Mouse (Mus musculus) midbrain, embryonic 11.5 days (tissue): ENCODE measurements around the gene Ccdc8. TPM values are rescaled to one million over a fixed set of nuclear protein-coding genes. Genes with fewer than 3 reads are reported as not detected.
A peak's percentile ranks its signal among the peaks of the same experiment; 100 is the strongest.

Source experiments
- ATAC-seq: fragments of 200-750 bp; cut with Nextera tagmentation; 2 replicates; pipeline ENCODE4 v1.8.0; 2017; ENCODE audit warnings: moderate TSS enrichment, moderate library complexity; ENCODE audit not compliant: low FRiP score
- DNase-seq: peaks from one replicate; pipeline ENCODE4 v3.0.0; 2015; ENCODE audit warnings: low spot score; ENCODE audit errors: missing footprints
- H3K27ac ChIP-seq: fragments of 300-500 bp; sonication (generic); 2 replicates; pipeline ENCODE4 v1.5.1; 2014; ENCODE audit warnings: low read depth, low read length
- H3K27me3 ChIP-seq: fragments of 300-500 bp; sonication (generic); 2 replicates; pipeline ENCODE4 v1.6.1; 2014; ENCODE audit warnings: mild to moderate bottlenecking, low read length, moderate library complexity, mixed read lengths; ENCODE audit not compliant: control insufficient read depth, insufficient read depth
- H3K36me3 ChIP-seq: fragments of 300-500 bp; sonication (generic); 2 replicates; pipeline ENCODE4 v1.6.1; 2014; ENCODE audit warnings: mild to moderate bottlenecking, low read length, moderate library complexity, mixed read lengths; ENCODE audit not compliant: control insufficient read depth, insufficient read depth
- H3K4me1 ChIP-seq: fragments of 300-500 bp; sonication (generic); 2 replicates; pipeline ENCODE4 v1.6.1; 2014; ENCODE audit warnings: low read length; ENCODE audit not compliant: control insufficient read depth, insufficient read depth
- H3K4me2 ChIP-seq: fragments of 300-500 bp; sonication (generic); 2 replicates; pipeline ENCODE4 v1.6.1; 2014; ENCODE audit warnings: mild to moderate bottlenecking, moderate library complexity
- H3K4me3 ChIP-seq: fragments of 300-500 bp; sonication (generic); 2 replicates; pipeline ENCODE4 v1.5.1; 2014; ENCODE audit warnings: low read depth, low read length
- H3K9ac ChIP-seq: fragments of 300-500 bp; sonication (generic); 2 replicates; pipeline ENCODE4 v1.6.1; 2014; ENCODE audit warnings: low read length
- H3K9me3 ChIP-seq: fragments of 300-500 bp; sonication (generic); 2 replicates; pipeline ENCODE4 v1.6.1; 2016; ENCODE audit warnings: low read length; ENCODE audit not compliant: control insufficient read depth
- WGBS: fragments of 180-500 bp; shearing (Covaris S2); extraction: QIAGEN DNeasy Blood & Tissue Kit; methylation state at CpG from one replicate; pipeline ENCODE4 v1.1.7; 2014; 5-methylcytosine and 5-hydroxymethylcytosine counted together
- polyA plus RNA-seq: library from polyadenylated mRNA; unstranded; fragments of >200 nt; fragmentation: Nextera tagmentation; extraction: Ambion mirVana; gene quantifications from 2 replicates; pipeline ENCODE4 v1.2.1, GENCODE M21; 2014

The Ccdc8 gene
- polyA plus RNA-seq, 1 experiment from 2014 or later, result 14.7 TPM

DNA sequence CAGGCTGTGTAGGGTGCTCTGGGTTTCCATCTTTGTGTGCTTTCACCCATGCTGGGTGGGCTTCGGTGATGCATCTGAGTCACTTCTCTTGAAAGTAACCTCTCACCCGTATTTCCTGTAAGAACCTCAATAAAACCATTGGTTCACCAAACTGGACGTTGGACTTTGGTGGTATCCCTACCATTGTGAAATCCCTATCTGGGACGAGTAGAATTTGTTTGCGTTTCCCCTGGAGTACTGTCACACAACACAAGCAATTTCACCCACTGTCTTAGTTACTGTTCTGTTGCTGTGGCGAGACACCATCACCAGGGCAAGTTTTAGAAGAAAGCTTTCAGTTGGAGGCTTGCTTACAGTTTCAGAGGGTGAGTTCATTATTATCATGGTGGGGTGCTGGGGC is 24.1 kb upstream of the Ccdc8 start:
- DNase-seq, result no peak
- 88% methylated on average over 6 of the region's 6 CpGs for WGBS
- ATAC-seq, result no peak

GRCm38 (mm10) chr7:16971160-16971559 is 21.3 kb upstream of the Ccdc8 start:
- H3K27me3 ChIP-seq, result no peaks in the 10 kb centered on the region
- no peaks in the 10 kb centered on the region for H3K36me3 ChIP-seq
- ATAC-seq (no peak), DNase-seq (no peak)
- no peaks in the 10 kb centered on the region for H3K9me3 ChIP-seq
- 85% methylated on average over 3 of the region's 3 CpGs for WGBS
- no peak overlapping the region for H3K9ac ChIP-seq
- no peaks in the 10 kb centered on the region for H3K4me1 ChIP-seq
- H3K4me2 ChIP-seq, result no peak overlapping the region
- H3K4me3 ChIP-seq, result no peak overlapping the region
- no peak overlapping the region for H3K27ac ChIP-seq

More for the DNA sequence above, 24.1 kb upstream of the Ccdc8 start:
- Histone ChIP-seq H3K4me1 (no peaks in the 10 kb centered on the region), H3K27me3 (no peaks in the 10 kb centered on the region), H3K36me3 (no peaks in the 10 kb centered on the region), H3K9ac (no peak overlapping the region), H3K4me2 (no peak overlapping the region), H3K9me3 (no peaks in the 10 kb centered on the region), H3K4me3 (no peak overlapping the region), H3K27ac (no peak overlapping the region)

DNA sequence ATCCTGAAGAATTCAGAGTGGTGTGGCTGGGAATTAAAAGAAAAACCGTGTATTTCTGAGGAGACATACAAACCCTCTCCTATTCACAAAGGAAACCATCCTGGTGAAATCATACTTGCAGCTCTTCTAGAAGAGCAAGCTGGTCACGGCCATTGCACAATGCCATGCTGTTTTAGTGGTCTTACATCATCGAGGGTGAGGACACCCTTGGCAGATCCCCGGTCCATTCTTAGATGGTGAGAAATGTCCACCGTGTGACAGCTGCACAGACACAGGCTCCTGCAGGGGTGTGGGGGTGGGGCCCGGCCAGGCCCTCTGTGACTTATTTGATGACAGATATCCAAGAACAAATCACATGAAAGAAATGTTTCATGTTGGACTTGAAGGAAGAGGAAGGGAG is 18.5 kb upstream of the Ccdc8 start:
- DNase-seq (no peak), ATAC-seq (no peak)
- Histone ChIP-seq H3K27ac (no peak overlapping the region), H3K4me3 (no peak overlapping the region), H3K9ac (no peak overlapping the region), H3K36me3 (no peaks in the 10 kb centered on the region), H3K4me1 (no peaks in the 10 kb centered on the region), H3K27me3 (no peaks in the 10 kb centered on the region), H3K9me3 (no peaks in the 10 kb centered on the region), H3K4me2 (no peak overlapping the region)
- 78% methylated on average over 6 of the region's 6 CpGs for WGBS

- 60% methylated on average over 8 of the region's 8 CpGs for WGBS
- H3K4me1 ChIP-seq, result peaks cover 5% of the 10 kb centered on the region; the same call in 1 of the 2 replicates
- H3K27ac ChIP-seq, result no peak overlapping the region
- no peaks in the 10 kb centered on the region for H3K36me3 ChIP-seq
- H3K9ac ChIP-seq, result no peak overlapping the region
- no peak overlapping the region for H3K4me3 ChIP-seq
- no peaks in the 10 kb centered on the region for H3K9me3 ChIP-seq
- DNase-seq (no peak), ATAC-seq (no peak)
- H3K4me2 ChIP-seq, result no peak overlapping the region
- H3K27me3 ChIP-seq, result no peaks in the 10 kb centered on the region
Measured at GRCm38 (mm10) chr7:16976298-16976697, 16.2 kb upstream of the Ccdc8 start.

DNA sequence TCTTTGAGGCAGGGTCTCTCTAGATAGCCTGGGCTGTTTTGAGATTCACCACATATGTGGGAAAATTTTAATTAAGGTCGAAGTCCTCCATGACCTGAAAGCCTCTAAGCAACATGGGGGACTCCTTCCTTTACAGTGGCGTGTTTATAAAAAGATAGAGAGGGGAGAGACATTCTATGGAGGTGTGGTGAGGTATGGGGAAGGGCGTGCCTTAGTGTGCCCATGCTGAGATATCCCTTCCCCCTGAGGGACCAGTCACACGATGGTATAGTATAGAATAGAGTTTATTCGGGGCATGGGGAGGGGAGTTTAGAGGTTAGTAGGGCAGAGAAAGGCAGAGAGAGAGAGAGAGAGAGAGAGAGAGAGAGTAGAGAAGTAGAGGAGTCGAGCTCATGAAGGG is 14.3 kb upstream of the Ccdc8 start:
- H3K4me1 ChIP-seq, result peaks cover 14% of the 10 kb centered on the region
- WGBS, result 82% methylated on average over 6 of the region's 6 CpGs
- ATAC-seq, result no peak

GRCm38 (mm10) chr7:16978593-16978992 is 13.9 kb upstream of the Ccdc8 start:
- Histone ChIP-seq H3K9me3 (no peaks in the 10 kb centered on the region), H3K27ac (no peak overlapping the region), H3K27me3 (no peaks in the 10 kb centered on the region), H3K9ac (no peak overlapping the region), H3K36me3 (no peaks in the 10 kb centered on the region), H3K4me1 (peaks cover 17% of the 10 kb centered on the region), H3K4me2 (no peak overlapping the region), H3K4me3 (no peak overlapping the region)
- 89% methylated on average over 3 of the region's 3 CpGs for WGBS
- ATAC-seq, result no peak
- no peak for DNase-seq

More for the DNA sequence above, 14.3 kb upstream of the Ccdc8 start:
- H3K4me2 ChIP-seq, result no peak overlapping the region
- no peak overlapping the region for H3K4me3 ChIP-seq
- H3K36me3 ChIP-seq, result no peaks in the 10 kb centered on the region
- H3K9ac ChIP-seq, result no peak overlapping the region
- H3K9me3 ChIP-seq, result no peaks in the 10 kb centered on the region
- no peaks in the 10 kb centered on the region for H3K27me3 ChIP-seq
- no peak overlapping the region for H3K27ac ChIP-seq
- DNase-seq, result no peak

DNA sequence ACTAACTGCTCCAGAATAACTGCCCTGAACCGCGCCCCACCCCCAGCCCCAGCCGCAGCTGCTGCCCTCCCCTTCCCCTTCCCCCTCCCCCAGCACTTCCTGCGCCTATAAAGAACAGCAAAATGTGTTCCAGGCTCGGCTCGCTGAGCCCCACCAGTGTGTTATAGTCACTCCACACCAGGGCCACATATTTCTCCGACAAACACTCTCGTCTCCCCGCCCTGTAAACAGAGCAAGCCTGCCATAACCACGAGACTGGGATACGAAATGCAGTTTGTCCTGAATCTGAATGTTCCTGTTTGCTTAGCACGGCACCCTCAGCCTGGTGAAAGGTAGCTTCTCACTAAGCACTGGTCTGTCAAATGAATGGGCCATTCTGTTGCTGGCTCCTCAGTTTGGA is 12.2 kb upstream of the Ccdc8 start:
- peak overlapping the region; percentile 37 for H3K9ac ChIP-seq
- no peaks in the 10 kb centered on the region for H3K36me3 ChIP-seq
- H3K27ac ChIP-seq, result peak overlapping the region; percentile 7; the same call in 1 of the 2 replicates
- no peaks in the 10 kb centered on the region for H3K9me3 ChIP-seq
- H3K27me3 ChIP-seq, result no peaks in the 10 kb centered on the region
- peak overlapping the region; percentile 25; the same call in 1 of the 2 replicates for H3K4me2 ChIP-seq
- H3K4me1 ChIP-seq, result peaks cover 20% of the 10 kb centered on the region
- 19% methylated on average over 12 of the region's 12 CpGs for WGBS
- H3K4me3 ChIP-seq, result no peak overlapping the region
- DNase-seq (peak; percentile 91), ATAC-seq (peak; percentile 49)

DNA sequence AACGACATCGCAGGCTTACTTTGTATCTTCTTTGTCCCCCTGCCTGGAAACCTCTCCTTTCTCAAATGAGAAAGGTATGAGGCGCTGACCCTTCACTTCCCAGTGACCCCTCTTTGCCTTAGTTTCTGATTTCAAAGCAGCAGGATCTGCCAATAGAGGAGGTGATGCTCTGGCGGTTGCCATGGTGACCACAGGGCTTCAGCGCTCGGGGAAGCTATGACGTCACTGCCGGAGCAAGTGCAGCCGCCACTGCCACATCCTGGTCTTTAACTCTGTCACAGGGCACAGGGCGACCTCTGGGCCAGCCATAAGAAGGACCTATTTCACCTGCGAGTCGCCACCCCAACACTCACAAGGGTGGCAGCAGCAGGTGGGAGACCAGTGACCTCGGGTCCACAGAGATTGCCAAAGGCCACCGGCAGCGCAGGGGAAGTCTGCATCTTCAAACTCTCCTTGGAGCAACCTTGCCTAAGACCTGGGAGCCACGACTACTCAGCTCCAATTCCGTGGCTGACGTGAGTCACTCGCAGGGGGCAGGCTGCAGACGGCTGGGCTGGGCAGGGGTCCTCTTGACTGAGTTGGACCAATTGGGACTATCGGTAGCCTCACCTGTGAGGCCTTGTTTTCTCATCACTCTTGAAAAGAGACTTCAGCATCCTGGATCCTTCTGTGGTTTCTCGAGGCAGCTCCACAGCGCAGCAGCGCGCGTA is 9.5 kb upstream of the Ccdc8 start, which contains the start of gene Gm42372:
Gene Gm42372 (plus strand): TSS at position 228 of the 710 bp plus-strand sequence.
- H3K4me1 ChIP-seq, result peaks cover 20% of the 10 kb centered on the region
- peak within 1 kb of the TSS; percentile 55 for H3K9ac ChIP-seq

DNA sequence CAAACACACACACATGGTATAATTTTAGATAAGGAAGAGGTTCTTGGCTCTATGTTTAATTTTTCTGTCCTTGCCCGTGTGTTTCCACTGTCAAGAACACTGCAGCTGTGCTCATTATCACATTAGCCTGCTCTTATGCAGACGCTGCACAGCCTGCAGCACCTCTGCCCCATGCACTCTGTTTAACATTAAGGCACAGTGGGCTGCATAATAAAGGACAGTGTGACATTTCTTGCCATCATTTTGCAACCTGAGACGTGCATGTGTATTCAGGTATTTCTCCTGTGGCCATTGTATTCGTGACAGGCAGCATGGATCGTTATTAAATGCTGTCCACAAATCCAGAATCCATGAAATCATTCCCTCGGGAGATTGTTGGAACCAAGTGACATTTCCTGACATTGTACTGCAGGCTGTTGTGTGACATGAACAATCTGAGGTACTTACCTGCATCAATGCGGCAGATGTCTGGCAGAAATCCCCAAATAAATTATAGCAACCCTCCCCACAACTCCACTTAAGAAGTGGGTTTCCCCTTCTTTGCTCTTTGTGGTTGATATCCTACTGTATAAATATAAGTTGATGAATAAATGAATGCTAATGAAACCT is 4.9 kb upstream of the Ccdc8 start:
- ATAC-seq, result no peak
- WGBS, result 75% methylated on average over 7 of the region's 7 CpGs
- Histone ChIP-seq H3K27ac (peak overlapping the region; percentile 52), H3K4me2 (no peak overlapping the region), H3K36me3 (no peaks in the 10 kb centered on the region), H3K4me1 (peaks cover 29% of the 10 kb centered on the region), H3K27me3 (no peaks in the 10 kb centered on the region), H3K9me3 (no peaks in the 10 kb centered on the region), H3K4me3 (no peak overlapping the region), H3K9ac (no peak overlapping the region)
- no peak for DNase-seq

More for the DNA sequence above, 9.5 kb upstream of the Ccdc8 start, which contains the start of gene Gm42372:
- peak within 1 kb of the TSS; percentile 22; the same call in 1 of the 2 replicates for H3K27ac ChIP-seq
- no peaks in the 10 kb centered on the region for H3K27me3 ChIP-seq
- DNase-seq (peak; percentile 96), ATAC-seq (peak; percentile 86)
- WGBS, result 19% methylated on average over 26 of the region's 26 CpGs
- H3K36me3 ChIP-seq, result no peaks in the 10 kb centered on the region
- H3K4me3 ChIP-seq, result peak within 1 kb of the TSS; percentile 39
- peak within 1 kb of the TSS; percentile 65 for H3K4me2 ChIP-seq
- no peaks in the 10 kb centered on the region for H3K9me3 ChIP-seq
